Mouse (Mus musculus) bone marrow macrophage, adult 2 months (primary cell): ENCODE data around the gene Abtb2. TPM values are rescaled to one million over a fixed set of nuclear protein-coding genes. Genes with fewer than 3 reads are reported as not detected.

Experiments
- H3K27ac ChIP-seq: 2 replicates; pipeline ENCODE4 v1.5.1; 2012; ENCODE audit warnings: low read depth, low read length; ENCODE audit not compliant: insufficient read depth
- H3K4me1 ChIP-seq: 2 replicates; pipeline ENCODE4 v1.6.1; 2012; ENCODE audit warnings: low read length; ENCODE audit not compliant: control insufficient read depth, insufficient read depth
- H3K4me3 ChIP-seq: 2 replicates; pipeline ENCODE4 v1.5.1; 2012; ENCODE audit warnings: mild to moderate bottlenecking, low read length, moderate library complexity; ENCODE audit not compliant: insufficient read depth
- CTCF ChIP-seq: IDR thresholded peaks from 2 replicates; pipeline ENCODE4 v1.5.1; 2012; ENCODE audit warnings: low read depth, mild to moderate bottlenecking, low read length, moderate library complexity
- POLR2A ChIP-seq: IDR thresholded peaks from 2 replicates; pipeline ENCODE4 v1.6.1; 2012; ENCODE audit warnings: mild to moderate bottlenecking, low read depth, low read length, borderline replicate concordance
- polyA plus RNA-seq: library from polyadenylated mRNA; stranded (reverse); fragments of >200 nt; gene quantifications from 2 replicates; pipeline ENCODE4 v1.2.4, GENCODE M21; 2012; ENCODE audit not compliant: missing spikeins, insufficient read depth, insufficient read length

Gene Abtb2
- polyA plus RNA-seq, 1 experiment: 0.32 TPM

GRCm38 (mm10) chr2:103613865-103614264, 47.8 kb downstream of the Abtb2 start:
- Histone ChIP-seq H3K4me1 (0 out of 2 replicates have a peak, but pooled peaks cover 2% of the 10 kb centered on the region), H3K4me3 (no peak overlapping the region), H3K27ac (no peak overlapping the region)
- TF ChIP-seq CTCF: no peak
- TF ChIP-seq POLR2A: no peak

- no peak overlapping the region for H3K27ac ChIP-seq
- TF ChIP-seq POLR2A (no peak), CTCF (no peak)
- no peaks in the 10 kb centered on the region for H3K4me1 ChIP-seq
- H3K4me3 ChIP-seq: no peak overlapping the region
These were observed 48.9 kb downstream of the Abtb2 start for GRCm38 (mm10) chr2:103615028-103615427.

GRCm38 (mm10) chr2:103618407-103618806, 52.3 kb downstream of the Abtb2 start:
- Histone ChIP-seq H3K27ac (no peak overlapping the region), H3K4me3 (no peak overlapping the region), H3K4me1 (no peaks in the 10 kb centered on the region)
- TF ChIP-seq CTCF (no peak), POLR2A (no peak)

GRCm38 (mm10) chr2:103622950-103623349, 56.8 kb downstream of the Abtb2 start:
- Histone ChIP-seq H3K4me1 (peaks cover 4% of the 10 kb centered on the region), H3K4me3 (no peak overlapping the region), H3K27ac (no peak overlapping the region)
- no peak for TF ChIP-seq POLR2A
- TF ChIP-seq CTCF: no peak

- H3K4me1 ChIP-seq: peaks cover 12% of the 10 kb centered on the region
- H3K27ac ChIP-seq: no peak overlapping the region
- H3K4me3 ChIP-seq: no peak overlapping the region
- TF ChIP-seq POLR2A (no peak), CTCF (no peak)
These were observed 59.3 kb downstream of the Abtb2 start for GRCm38 (mm10) chr2:103625349-103625932.

- H3K27ac ChIP-seq: no peak overlapping the region
- TF ChIP-seq POLR2A (no peak), CTCF (no peak)
- peaks cover 12% of the 10 kb centered on the region for H3K4me1 ChIP-seq
- no peak overlapping the region for H3K4me3 ChIP-seq
These were observed 61.0 kb downstream of the Abtb2 start for GRCm38 (mm10) chr2:103627101-103627500.

GRCm38 (mm10) chr2:103629956-103630355, 63.8 kb downstream of the Abtb2 start:
- TF ChIP-seq CTCF: no peak
- no peak for TF ChIP-seq POLR2A
- no peak overlapping the region for H3K4me3 ChIP-seq

GRCm38 (mm10) chr2:103631293-103631717, 65.2 kb downstream of the Abtb2 start:
- Histone ChIP-seq H3K27ac (no peak overlapping the region), H3K4me1 (peaks cover 12% of the 10 kb centered on the region), H3K4me3 (no peak overlapping the region)
- TF ChIP-seq POLR2A (no peak), CTCF (no peak)

More at GRCm38 (mm10) chr2:103629956-103630355, 63.8 kb downstream of the Abtb2 start:
- H3K4me1 ChIP-seq: peaks cover 12% of the 10 kb centered on the region
- H3K27ac ChIP-seq: no peak overlapping the region

GRCm38 (mm10) chr2:103632136-103632925, 66.2 kb downstream of the Abtb2 start:
- H3K4me1 ChIP-seq: peaks cover 9% of the 10 kb centered on the region
- H3K27ac ChIP-seq: no peak overlapping the region
- H3K4me3 ChIP-seq: no peak overlapping the region
- TF ChIP-seq POLR2A: no peak
- no peak for TF ChIP-seq CTCF

GRCm38 (mm10) chr2:103632926-103633250, 66.8 kb downstream of the Abtb2 start:
- no peak overlapping the region for H3K4me3 ChIP-seq
- TF ChIP-seq POLR2A (no peak), CTCF (no peak)
- H3K4me1 ChIP-seq: peaks cover 13% of the 10 kb centered on the region
- H3K27ac ChIP-seq: no peak overlapping the region
